Mouse (Mus musculus) right cerebral cortex, postnatal 10 days (tissue): ENCODE results near the gene Ccdc28b.

Source experiments
- DNase-seq, 2 experiments: peaks; one replicate each; pipeline ENCODE4 v3.0.0; 2021; ENCODE audit warnings: low spot score in 2 of 2

Ccdc28b gene

GRCm38 (mm10) chr4:129584884-129585608 lies 38.7 kb downstream of the Ccdc28b start:
- DNase-seq: peak; percentile 86 to 87

DNA sequence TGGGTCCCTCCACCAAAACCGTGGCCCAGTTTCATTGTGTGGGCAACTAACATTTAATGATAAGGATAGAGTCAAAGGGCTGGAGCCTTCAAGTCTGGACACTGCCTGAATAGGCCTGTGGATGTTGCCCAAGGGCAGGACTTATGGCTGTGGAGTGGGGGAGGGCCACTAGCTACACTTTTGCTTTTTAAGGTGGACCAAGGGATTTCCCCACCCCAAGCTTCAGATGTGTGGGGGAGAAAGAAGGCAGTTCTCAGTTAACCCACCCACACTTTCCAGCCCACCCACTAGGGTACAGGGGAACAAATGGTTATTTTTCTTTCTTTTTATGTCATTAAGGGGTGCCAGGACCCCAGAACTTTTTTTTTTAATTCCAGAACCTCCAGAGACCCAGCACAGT lies 39.4 kb downstream of the Ccdc28b start:
- DNase-seq: no peak

GRCm38 (mm10) chr4:129582251-129582650 lies 41.5 kb downstream of the Ccdc28b start:
- no peak for DNase-seq

DNA sequence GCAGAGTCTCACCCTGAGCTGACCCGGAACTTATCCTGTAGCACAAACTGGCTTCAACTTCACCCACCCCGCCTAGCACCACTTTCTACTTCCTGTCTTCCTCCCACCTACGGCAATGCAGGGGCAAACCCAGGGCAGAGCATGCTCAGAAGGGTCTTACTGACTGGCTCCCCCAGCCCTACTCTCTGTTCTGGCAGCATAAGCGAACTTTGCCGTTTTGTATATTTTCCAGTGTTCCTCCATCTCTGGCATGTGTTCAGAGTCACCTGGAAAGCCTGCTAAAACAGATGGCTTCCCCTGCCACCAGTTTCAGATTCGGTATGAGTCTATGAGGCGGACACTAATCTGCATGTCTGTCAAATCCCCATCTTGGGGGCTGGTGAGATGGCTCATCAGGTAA lies 43.4 kb downstream of the Ccdc28b start:
- DNase-seq: no peak

DNA sequence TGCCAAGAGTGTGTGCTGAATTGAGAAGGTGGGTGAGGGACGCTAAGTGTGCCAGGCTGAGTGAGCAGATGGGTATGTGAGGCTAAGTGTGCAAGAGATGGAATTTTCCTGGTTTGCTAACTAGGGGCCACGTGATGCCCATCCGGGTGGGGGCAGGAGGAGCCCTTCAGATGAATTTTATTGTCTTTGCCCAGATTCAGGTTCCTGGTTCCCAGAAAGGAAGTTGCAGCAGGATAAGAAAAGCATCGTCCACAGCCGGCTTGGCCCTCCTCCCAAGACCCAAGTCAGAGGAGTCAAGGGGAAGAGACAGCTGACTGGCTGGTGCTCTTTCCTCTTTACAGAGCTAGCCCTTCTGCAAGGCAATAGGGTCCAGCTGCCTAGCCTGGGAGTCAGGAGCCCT lies 45.3 kb downstream of the Ccdc28b start, which contains the start of gene Fam167b:
Gene Fam167b, minus strand, starts transcription at position 84 of the 400 bp plus-strand sequence.
- DNase-seq: no peak

- DNase-seq: no peak
Observed at GRCm38 (mm10) chr4:129577688-129578087, 46.1 kb downstream of the Ccdc28b start.

- peak; percentile 59 to 73 for DNase-seq
Observed at GRCm38 (mm10) chr4:129576863-129577491, 46.8 kb downstream of the Ccdc28b start.

DNA sequence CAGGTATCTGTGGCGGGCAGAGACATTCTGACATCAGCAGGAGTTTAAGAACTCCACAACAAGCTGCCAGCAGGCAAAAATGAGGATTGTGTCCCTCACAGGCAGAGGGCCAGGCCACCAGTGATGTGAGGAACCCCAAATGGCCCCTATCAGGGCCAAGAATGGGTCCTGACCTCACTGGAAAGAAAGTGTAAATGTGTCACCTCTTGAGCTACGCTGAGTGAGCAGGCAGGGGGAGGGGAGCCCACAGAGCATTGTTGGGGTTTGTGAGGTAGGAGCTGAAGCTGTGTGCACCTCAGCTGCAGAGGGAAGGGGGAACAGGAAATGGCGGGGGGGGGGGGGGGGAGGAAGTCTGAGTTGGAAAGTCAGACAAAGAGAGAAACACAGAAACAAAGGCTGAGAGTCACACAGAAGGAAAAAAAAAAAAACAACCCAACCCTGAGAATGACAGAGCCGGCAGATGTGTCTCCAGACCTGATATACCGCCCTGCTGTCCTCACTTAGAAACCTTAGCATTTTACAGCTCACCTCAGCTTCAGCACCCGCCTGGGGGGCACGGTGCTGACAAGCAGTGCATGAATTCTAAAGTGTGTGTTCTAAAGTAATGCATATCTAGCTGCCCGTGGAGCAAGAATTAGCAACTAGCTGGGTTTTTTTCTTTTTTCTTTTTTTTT lies 48.4 kb downstream of the Ccdc28b start:
- DNase-seq: no peak

DNA sequence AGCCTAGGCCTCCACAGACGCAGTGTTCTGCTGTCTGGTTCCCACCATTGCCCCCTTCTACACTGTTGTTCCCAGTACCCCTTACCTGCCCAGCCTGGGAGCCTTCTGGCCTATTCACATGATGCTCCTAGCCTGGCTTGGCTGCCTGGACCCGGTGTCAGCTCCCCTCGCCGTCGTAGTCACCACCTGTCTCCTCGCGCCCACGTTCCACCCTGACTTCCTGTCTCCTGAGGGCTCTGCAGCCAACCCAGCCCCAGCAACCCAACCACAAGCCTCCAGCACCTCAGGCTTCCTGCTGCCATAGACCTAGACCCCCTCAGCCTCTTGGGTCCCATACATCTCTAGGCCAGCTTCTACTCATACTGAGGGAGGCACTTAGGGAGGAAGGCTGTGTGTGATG lies 50.3 kb downstream of the Ccdc28b start, which contains the start of gene Lck:
Gene Lck, minus strand, starts transcription at position 212 of the 400 bp plus-strand sequence.
- DNase-seq: no peak

- no peak for DNase-seq
Observed at GRCm38 (mm10) chr4:129573093-129573370, 50.7 kb downstream of the Ccdc28b start.

GRCm38 (mm10) chr4:129572236-129573092 lies 51.3 kb downstream of the Ccdc28b start:
- DNase-seq: no peak

- DNase-seq: no peak
Observed at GRCm38 (mm10) chr4:129571551-129572084, 52.1 kb downstream of the Ccdc28b start.

DNA sequence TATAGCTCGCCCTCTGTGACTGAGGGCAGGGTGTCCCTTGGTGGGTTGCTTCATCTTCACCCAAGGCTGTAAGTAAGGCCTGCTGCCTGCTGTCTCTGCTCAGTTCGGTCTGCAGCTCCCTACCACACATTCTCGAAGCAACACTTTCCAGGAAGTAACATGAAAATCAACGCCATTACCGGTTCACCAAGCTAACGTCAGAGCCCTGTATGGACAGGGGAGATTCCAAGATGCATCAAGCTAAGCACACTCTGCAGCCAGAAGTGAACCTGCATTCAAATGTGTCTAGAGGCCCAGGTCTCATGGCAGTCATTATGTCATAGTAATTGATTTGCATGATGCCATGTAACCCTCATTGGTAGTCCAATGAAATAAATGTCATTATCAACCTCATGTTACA lies 53.7 kb downstream of the Ccdc28b start:
- no peak for DNase-seq
